Mouse (Mus musculus) liver, adult 2 months (tissue): ENCODE results near the gene Cdkn1a.
A peak's percentile ranks its signal among the peaks of the same experiment; 100 is the strongest.

Experiments
- CTCF ChIP-seq: fragments of 200-500 bp; IDR thresholded peaks from 2 replicates; pipeline ENCODE4 v1.5.1; 2011; ENCODE audit warnings: low read depth, low read length, control low read depth
- POLR2A ChIP-seq: fragments of 200-500 bp; IDR thresholded peaks from 2 replicates; pipeline ENCODE4 v1.6.1; 2011; ENCODE audit warnings: low read length, control low read depth; ENCODE audit not compliant: insufficient read depth; ENCODE audit errors: extremely low read depth

GRCm38 (mm10) chr17:29048748-29049507 lies 41.8 kb upstream of the Cdkn1a start:
- TF ChIP-seq CTCF (peak; percentile 92), POLR2A (no peak)
